Mouse (Mus musculus) G1E (cell line): ENCODE measurements around the gene 1700030K09Rik.

ENCODE experiments used
- CTCF ChIP-seq: IDR thresholded peaks from 2 replicates; pipeline ENCODE4 v1.5.1; 2012; ENCODE audit warnings: low read depth, low read length, inconsistent platforms, mixed read lengths
- GATA1 ChIP-seq: IDR thresholded peaks from 2 replicates; pipeline ENCODE4 v1.6.1; 2012; ENCODE audit warnings: borderline replicate concordance, low read length, inconsistent platforms, mixed read lengths
- GATA2 ChIP-seq: IDR thresholded peaks from 2 replicates; pipeline ENCODE4 v1.6.1; 2012; ENCODE audit warnings: low read depth, low read length, inconsistent platforms, borderline replicate concordance
- POLR2AphosphoS5 ChIP-seq: IDR thresholded peaks from 2 replicates; pipeline ENCODE4 v1.6.1; 2012; ENCODE audit warnings: low read depth, low read length, inconsistent platforms; ENCODE audit not compliant: insufficient replicate concordance
- TAL1 ChIP-seq: conservative IDR thresholded peaks from 2 replicates; pipeline ENCODE4 v1.6.1; 2012; ENCODE audit warnings: low read depth, low read length, inconsistent platforms, mixed read lengths

DNA sequence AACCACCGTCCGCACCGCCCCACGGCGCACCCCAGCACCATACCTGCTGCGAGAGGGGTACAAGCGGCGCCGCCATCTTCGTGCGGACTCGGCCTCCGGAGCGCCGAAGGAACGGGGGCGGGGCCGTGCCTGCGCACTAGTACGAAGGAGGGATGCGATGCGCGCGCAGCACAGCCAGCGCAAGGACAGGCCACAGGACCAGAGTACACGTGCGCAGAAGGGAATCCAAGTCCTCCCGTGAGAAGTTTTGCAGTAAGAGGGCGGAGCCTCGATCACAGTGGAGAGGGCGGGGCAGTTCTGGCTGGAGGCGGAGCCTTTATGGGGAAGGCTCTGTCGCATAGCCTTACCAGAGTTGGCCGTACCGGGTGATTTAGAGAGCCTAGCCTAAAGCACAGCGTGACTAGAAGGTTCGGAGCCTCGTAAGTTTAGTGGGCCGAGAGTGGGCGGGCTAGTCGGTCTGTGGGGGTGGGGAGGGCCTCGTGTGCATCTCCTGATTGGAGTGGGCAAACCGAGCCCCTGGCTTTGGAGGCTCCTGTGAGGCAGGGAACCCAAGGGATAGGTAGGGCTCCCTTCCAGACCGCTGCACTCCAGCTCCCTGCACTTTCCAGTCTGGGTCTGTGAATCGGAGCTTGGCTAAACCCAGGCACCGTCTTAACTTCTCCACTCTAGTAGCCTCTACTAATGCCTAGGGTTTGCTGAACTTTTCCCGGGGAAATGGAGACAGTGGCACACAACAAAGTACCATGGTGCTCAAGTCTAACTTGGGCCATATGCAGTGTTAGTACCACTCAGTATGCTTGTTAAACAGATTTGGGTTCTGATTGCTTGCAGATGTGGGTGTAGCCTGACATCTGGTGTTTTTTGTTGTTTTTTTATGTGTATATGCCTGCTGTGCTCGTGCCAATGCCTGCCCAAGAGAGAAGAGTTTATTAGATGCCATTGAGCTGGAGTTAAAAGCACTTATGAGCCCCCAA lies 22.0 kb upstream of the 1700030K09Rik start, which contains the start of gene Eps15l1:
- no peak for TF ChIP-seq CTCF
- TF ChIP-seq GATA1, result no peak
- TF ChIP-seq TAL1, result no peak
- TF ChIP-seq POLR2AphosphoS5, result no peak
- no peak for TF ChIP-seq GATA2
